In the genomic region with DNA sequence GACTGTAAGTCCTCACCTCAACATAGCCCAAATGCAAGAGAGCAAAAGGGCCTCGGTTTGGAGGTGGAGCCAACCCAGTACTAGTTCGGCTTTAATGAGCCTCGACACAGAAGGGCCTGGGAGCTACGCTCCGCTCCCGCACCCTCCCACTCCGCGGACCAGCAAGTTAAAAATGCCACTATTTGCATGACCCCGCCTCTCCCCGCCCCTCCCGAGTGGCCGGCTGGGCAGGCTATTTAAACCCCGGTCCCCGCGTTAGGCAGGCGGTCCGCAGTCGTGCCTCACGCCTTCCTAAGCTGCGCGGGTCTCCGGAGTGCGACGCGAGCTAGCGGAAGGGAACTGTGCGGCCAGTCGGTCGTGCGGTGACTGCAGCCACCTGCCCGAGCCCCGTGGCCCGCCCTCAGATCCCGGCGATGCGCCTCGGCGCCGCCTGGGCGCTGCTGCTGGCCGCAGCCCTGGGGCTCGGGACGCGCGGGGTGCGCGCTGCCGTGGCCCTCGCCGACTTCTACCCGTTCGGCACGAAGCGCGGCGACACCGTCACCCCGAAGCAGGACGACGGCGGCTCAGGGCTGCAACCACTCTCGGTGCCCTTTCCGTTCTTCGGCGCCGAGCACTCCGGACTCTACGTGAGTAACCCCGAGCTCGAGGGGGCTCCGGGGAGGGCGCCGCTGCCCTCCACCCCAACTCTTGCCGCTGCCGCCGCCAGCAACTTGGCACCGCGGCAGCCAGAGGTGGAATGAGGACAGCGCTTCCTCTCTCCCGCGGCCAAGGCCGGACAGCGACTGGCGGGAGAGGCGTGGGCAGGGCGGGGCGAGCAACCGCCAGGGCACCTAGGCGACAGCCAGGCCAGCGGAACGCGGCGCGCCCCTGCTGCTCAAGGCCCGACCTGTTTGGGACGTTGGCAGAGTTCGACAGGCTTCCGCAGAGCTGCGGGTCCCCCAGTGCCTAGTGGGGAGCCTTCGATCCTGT, we compare ENCODE assay signal across 8 mouse cellular contexts. TPM values are rescaled to one million over a fixed set of nuclear protein-coding genes. Genes with fewer than 3 reads are reported as not detected.
DNase-seq lines count a peak whose midpoint lies in the region; ATAC-seq lines count a peak whose summit lies in the region.

A gene (plus strand): TSS at position 266 of the 969 bp plus-strand sequence.

- H3K27ac ChIP-seq in hindbrain, embryonic 11.5 days (ENCODE audit: low read depth, low read length): no peak within 1 kb of the TSS
- H3K27ac ChIP-seq in lung, embryonic 15.5 days: peak within 1 kb of the TSS; percentile 71

- H3K4me1 ChIP-seq in hindbrain, embryonic 11.5 days (replicated peaks; ENCODE audit: control insufficient read depth, insufficient read depth, low read length): no peaks in the 10 kb centered on the region
- H3K4me1 ChIP-seq in lung, embryonic 15.5 days: peaks cover 34% of the 10 kb centered on the region

- H3K27me3 ChIP-seq in hindbrain, embryonic 11.5 days (ENCODE audit: control insufficient read depth, insufficient read depth, low read length): peaks cover 21% of the 10 kb centered on the region
- H3K27me3 ChIP-seq in lung, embryonic 15.5 days: no peaks in the 10 kb centered on the region

- ATAC-seq in hindbrain, embryonic 11.5 days (ENCODE audit: low FRiP score): peak; percentile 87
- ATAC-seq in lung, embryonic 15.5 days (ENCODE audit: borderline replicate concordance, extremely low read depth, low FRiP score, low TSS enrichment): peak; percentile 92

- H3K4me2 ChIP-seq in hindbrain, embryonic 11.5 days (replicated peaks; ENCODE audit: low read depth, low read length): peak within 1 kb of the TSS; percentile 94
- peak within 1 kb of the TSS; percentile 98 for H3K4me2 ChIP-seq in lung, embryonic 15.5 days

- H3K4me3 ChIP-seq in hindbrain, embryonic 11.5 days (ENCODE audit: low read depth, low read length): peak within 1 kb of the TSS; percentile 48
- peak within 1 kb of the TSS; percentile 60 for H3K4me3 ChIP-seq in lung, embryonic 15.5 days

- no peaks in the 10 kb centered on the region for H3K9me3 ChIP-seq in hindbrain, embryonic 11.5 days (ENCODE audit: control insufficient read depth, low read length)
- H3K9me3 ChIP-seq in lung, embryonic 15.5 days: no peaks in the 10 kb centered on the region

- H3K36me3 ChIP-seq in hindbrain, embryonic 11.5 days (ENCODE audit: control insufficient read depth, insufficient read depth, low read length): no peaks in the 10 kb centered on the region
- no peaks in the 10 kb centered on the region for H3K36me3 ChIP-seq in lung, embryonic 15.5 days

- WGBS in hindbrain, embryonic 11.5 days: 1% methylated on average over 96 of the region's 100 CpGs
- WGBS in lung, embryonic 15.5 days: under 1% methylated on average over 100 of the region's 100 CpGs

- peak; percentile 95 for DNase-seq in R1 (ENCODE audit: low read depth, low spot score)
- peak; percentile 88 to 93 for DNase-seq in cerebellum, postnatal 10 days
- DNase-seq in frontal cortex, postnatal 14 days (ENCODE audit: low spot score in 2 of 2): peak; percentile 56 to 69
- peak; percentile 80 for DNase-seq in hindbrain, embryonic 11.5 days (ENCODE audit: low spot score)
- DNase-seq in layer of hippocampus, adult 9-11 months: peak; percentile 60
- DNase-seq in ovary, adult 18-20 months (ENCODE audit: low spot score): peak; percentile 91
- DNase-seq in urinary bladder, adult 18-20 months (ENCODE audit: low spot score in 2 of 2): peak; percentile 90 to 91

- H3K9ac ChIP-seq in hindbrain, embryonic 11.5 days (ENCODE audit: low read depth, low read length): peak within 1 kb of the TSS; percentile 37; the same call in 1 of the 2 replicates
- peak within 1 kb of the TSS; percentile 58 for H3K9ac ChIP-seq in lung, embryonic 15.5 days

RNA-seq across cellular contexts. Expression of the gene that starts here (rescaled TPM):
- polyA plus RNA-seq in hindbrain, embryonic 11.5 days (2014; fragmentation: Nextera tagmentation; extraction: Ambion mirVana): 1.5 and 4.0 TPM in 2 replicates
- 19.6 and 23.2 TPM in 2 replicates for polyA plus RNA-seq in lung, embryonic 15.5 days (2015; fragmentation: Nextera tagmentation; extraction: Ambion mirVana)
